Mouse (Mus musculus) embryonic facial prominence, embryonic 12.5 days (tissue): ENCODE data around the gene Scly. TPM values are rescaled to one million over a fixed set of nuclear protein-coding genes. Genes with fewer than 3 reads are reported as not detected.

Source experiments
- ATAC-seq: fragments of 200-750 bp; cut with Nextera tagmentation; 2 replicates; pipeline ENCODE4 v1.8.0; 2017; ENCODE audit not compliant: insufficient number of reproducible peaks, insufficient read depth, low FRiP score, low TSS enrichment
- H3K27ac ChIP-seq: fragments of 300-500 bp; sonication (generic); 2 replicates; pipeline ENCODE4 v1.5.1; 2016; ENCODE audit warnings: mild to moderate bottlenecking
- H3K27me3 ChIP-seq: fragments of 300-500 bp; sonication (generic); 2 replicates; pipeline ENCODE4 v1.6.1; 2016; ENCODE audit warnings: mild to moderate bottlenecking, moderate library complexity
- H3K36me3 ChIP-seq: fragments of 300-500 bp; sonication (generic); 2 replicates; pipeline ENCODE4 v1.6.1; 2016; ENCODE audit warnings: mild to moderate bottlenecking
- H3K4me1 ChIP-seq: fragments of 300-500 bp; sonication (generic); 2 replicates; pipeline ENCODE4 v1.6.1; 2016
- H3K4me2 ChIP-seq: fragments of 300-500 bp; sonication (generic); replicated peaks from 2 replicates; pipeline ENCODE4 v1.6.1; 2016; ENCODE audit warnings: mild to moderate bottlenecking, moderate library complexity
- H3K4me3 ChIP-seq: fragments of 300-500 bp; sonication (generic); 2 replicates; pipeline ENCODE4 v1.5.1; 2016; ENCODE audit warnings: mild to moderate bottlenecking
- H3K9ac ChIP-seq: fragments of 300-500 bp; sonication (generic); 2 replicates; pipeline ENCODE4 v1.6.1; 2016; ENCODE audit warnings: mild to moderate bottlenecking, moderate library complexity
- H3K9me3 ChIP-seq: fragments of 300-500 bp; sonication (generic); 2 replicates; pipeline ENCODE4 v1.6.1; 2016; ENCODE audit warnings: mild to moderate bottlenecking, moderate library complexity
- WGBS: fragments of 180-500 bp; shearing (Covaris S2); methylation state at CpG from one replicate; pipeline ENCODE4 v1.1.7; 2016; 5-methylcytosine and 5-hydroxymethylcytosine counted together
- polyA plus RNA-seq: library from polyadenylated mRNA; unstranded; fragments of >200 nt; fragmentation: Nextera tagmentation; extraction: Ambion mirVana; gene quantifications from 2 replicates; pipeline ENCODE4 v1.2.1, GENCODE M21; 2016

Gene Scly
- 12.3 and 14.2 TPM in 2 replicates for polyA plus RNA-seq

- under 1% methylated on average over 65 of the region's 65 CpGs for WGBS
- peak within 1 kb of the TSS; percentile 61 for H3K9ac ChIP-seq
- no peaks in the 10 kb centered on the region for H3K9me3 ChIP-seq
- H3K4me3 ChIP-seq: peak within 1 kb of the TSS; percentile 92
- peak; percentile 99 for ATAC-seq
- peak within 1 kb of the TSS; percentile 63 for H3K4me2 ChIP-seq
- no peak within 1 kb of the TSS for H3K27ac ChIP-seq
- no peaks in the 10 kb centered on the region for H3K27me3 ChIP-seq
- 0 out of 2 replicates have a peak, but pooled peaks cover 3% of the 10 kb centered on the region for H3K4me1 ChIP-seq
- H3K36me3 ChIP-seq: peaks cover 1% of the 10 kb centered on the region; the same call in 1 of the 2 replicates
These were observed at the start of gene Scly for GRCm38 (mm10) chr1:91297799-91298744. Gene Scly, plus strand, starts transcription at chr1:91298338.

DNA sequence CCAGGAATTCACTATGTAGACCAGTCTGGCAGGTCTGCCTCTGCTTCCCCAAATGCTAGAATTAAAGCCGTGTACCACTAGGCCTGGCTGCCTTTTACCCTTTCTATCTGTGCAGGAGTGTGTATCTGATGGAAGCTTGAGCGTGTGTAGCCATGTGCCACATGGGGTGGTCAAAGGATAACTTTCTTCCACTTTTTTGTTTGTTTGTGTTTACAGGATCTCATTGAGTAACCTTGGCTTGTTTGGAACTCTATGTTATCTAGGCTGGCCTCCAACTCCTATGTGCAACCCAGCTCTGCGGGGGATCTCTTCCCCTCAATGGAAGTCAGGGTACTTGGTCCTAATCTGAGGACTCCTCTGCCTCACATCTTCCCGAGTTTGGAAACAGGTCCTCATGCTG, 49.2 kb upstream of the Scly start:
- Histone ChIP-seq H3K4me3 (peak overlapping the region; percentile 99), H3K27ac (peak overlapping the region; percentile 81; the same call in 1 of the 2 replicates)
- WGBS: 44% methylated on average over 4 of the region's 4 CpGs

DNA sequence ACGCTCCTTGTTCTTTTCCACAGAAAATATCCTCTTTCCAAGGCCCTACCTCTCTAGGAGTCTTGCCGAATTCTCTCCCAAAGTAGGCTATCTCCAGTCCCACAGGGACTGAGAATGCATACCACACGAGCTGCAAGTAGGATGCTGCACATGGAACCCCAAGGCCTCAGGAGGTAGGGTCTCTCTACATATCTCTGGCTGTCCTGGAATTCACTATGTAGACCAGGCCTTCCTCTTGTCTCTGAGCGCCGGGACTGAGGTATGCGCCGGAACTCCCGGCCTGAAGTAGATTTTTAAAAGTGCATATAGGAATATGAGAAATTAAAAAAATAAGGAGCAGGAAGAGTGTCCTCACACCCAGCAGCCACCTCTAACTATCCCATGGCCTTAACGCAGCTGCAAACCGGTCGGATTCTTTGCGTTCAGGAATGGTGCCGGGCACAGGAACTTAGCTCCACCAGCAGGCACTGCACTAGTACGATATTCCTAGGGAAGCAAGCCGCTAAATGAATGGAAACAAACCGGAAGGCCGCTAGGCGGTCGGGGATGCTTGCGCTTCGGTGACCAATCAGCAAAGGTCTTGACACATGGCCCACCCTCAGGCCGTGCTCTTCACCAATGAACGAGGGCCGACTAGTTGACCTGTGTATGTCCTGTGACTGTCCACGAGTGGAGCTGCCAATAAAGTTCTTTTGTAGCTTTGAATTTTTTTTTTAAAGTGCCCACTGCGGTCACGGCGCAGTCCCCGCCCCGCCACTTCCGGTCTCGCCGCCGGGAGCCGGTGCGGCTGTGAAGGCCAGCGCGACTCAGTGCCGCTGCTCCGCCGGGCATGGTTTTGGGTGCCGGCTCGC, 48.3 kb upstream of the Scly start, which contains the start of gene Ube2f:
Gene Ube2f (plus strand): TSS at position 741 of the 851 bp plus-strand sequence.
- peaks cover 25% of the 10 kb centered on the region for H3K4me1 ChIP-seq
- ATAC-seq: peak; percentile 98
- H3K4me3 ChIP-seq: peak within 1 kb of the TSS; percentile 99
- peak within 1 kb of the TSS; percentile 86 for H3K27ac ChIP-seq
- peaks cover 7% of the 10 kb centered on the region; the same call in 1 of the 2 replicates for H3K36me3 ChIP-seq
- H3K4me2 ChIP-seq: peak within 1 kb of the TSS; percentile 74
- no peaks in the 10 kb centered on the region for H3K9me3 ChIP-seq
- under 1% methylated on average over 43 of the region's 43 CpGs for WGBS
- H3K27me3 ChIP-seq: no peaks in the 10 kb centered on the region
- H3K9ac ChIP-seq: peak within 1 kb of the TSS; percentile 99

More for the DNA sequence above, 49.2 kb upstream of the Scly start:
- Histone ChIP-seq H3K9me3 (no peaks in the 10 kb centered on the region), H3K27me3 (no peaks in the 10 kb centered on the region), H3K9ac (no peak overlapping the region; the same call in 1 of the 2 replicates), H3K4me2 (peak overlapping the region; percentile 74), H3K36me3 (no peaks in the 10 kb centered on the region), H3K4me1 (peaks cover 25% of the 10 kb centered on the region)
- ATAC-seq: no peak

DNA sequence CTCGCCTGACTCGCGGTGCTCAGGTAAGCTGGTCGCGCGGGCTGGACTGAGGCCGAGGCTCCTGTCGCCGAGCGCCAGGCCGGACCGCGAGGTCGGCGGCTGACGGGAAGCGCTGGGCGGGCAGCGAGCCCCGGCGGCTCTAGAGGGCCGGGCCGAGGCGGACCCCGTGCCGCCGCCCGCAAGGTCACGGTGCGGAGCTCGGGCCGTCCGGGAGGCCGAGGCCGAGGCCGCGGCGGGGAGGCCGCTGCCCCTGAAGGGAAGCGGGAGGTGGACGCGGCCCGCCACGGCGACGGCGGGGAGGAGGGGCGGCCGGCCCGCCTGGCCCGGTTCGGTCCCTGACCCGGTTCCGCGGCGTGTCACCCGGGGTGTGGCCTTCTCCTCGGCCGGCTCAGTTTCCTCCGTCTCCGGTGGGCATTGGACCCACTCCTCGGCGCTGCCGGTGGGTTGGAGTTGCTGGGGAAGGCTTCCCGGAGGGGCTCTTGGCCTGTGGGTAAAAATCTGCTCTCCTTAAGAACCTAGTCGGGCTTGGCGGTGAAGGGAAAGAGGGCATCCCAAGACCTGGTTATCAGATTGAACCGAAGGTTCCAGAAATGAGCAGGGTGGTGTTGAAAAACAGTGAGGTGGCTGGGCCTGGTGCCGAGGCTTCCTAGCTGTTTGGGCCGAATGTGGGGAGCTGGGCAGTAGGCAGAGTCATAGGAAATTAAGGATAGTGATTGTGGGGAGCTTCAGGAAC, 47.6 kb upstream of the Scly start:
- Histone ChIP-seq H3K4me3 (peak overlapping the region; percentile 99), H3K4me1 (peaks cover 25% of the 10 kb centered on the region), H3K9me3 (no peaks in the 10 kb centered on the region), H3K27ac (peak overlapping the region; percentile 86), H3K27me3 (no peaks in the 10 kb centered on the region), H3K36me3 (peaks cover 7% of the 10 kb centered on the region; the same call in 1 of the 2 replicates), H3K4me2 (peak overlapping the region; percentile 74), H3K9ac (peak overlapping the region; percentile 99)
- under 1% methylated on average over 49 of the region's 70 CpGs for WGBS
- no peak; the same call in 1 of the 2 replicates for ATAC-seq

DNA sequence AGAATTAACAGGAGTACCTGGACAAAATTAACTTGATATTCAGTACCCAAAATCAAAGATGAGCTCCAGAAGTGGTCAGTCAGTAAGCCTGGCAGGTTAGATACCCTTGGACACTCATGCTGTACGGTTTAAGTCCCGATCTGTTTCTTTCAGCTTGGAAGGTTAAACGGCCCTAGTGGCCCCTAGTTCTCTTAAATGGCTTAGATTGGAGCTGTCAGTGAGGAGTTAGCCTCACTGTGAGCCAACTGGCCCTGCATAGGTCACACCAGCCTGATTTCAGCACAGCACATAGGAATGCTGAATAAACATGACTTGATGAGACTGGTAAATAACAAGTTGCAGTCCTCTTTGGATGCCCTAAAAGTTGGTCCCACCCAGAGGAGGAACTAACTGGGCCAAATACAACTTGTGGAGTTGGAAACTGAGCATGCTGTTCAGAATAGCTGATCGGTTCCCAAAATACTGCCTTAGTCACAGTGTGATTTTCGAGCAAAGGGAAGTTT, 46.9 kb upstream of the Scly start:
- Histone ChIP-seq H3K9me3 (no peaks in the 10 kb centered on the region), H3K4me2 (peak overlapping the region; percentile 74), H3K36me3 (peaks cover 7% of the 10 kb centered on the region; the same call in 1 of the 2 replicates), H3K4me1 (peaks cover 25% of the 10 kb centered on the region), H3K27me3 (no peaks in the 10 kb centered on the region), H3K9ac (peak overlapping the region; percentile 99), H3K4me3 (peak overlapping the region; percentile 99), H3K27ac (no peak overlapping the region)
- ATAC-seq: no peak
- WGBS: 46% methylated on average over 5 of the region's 5 CpGs

DNA sequence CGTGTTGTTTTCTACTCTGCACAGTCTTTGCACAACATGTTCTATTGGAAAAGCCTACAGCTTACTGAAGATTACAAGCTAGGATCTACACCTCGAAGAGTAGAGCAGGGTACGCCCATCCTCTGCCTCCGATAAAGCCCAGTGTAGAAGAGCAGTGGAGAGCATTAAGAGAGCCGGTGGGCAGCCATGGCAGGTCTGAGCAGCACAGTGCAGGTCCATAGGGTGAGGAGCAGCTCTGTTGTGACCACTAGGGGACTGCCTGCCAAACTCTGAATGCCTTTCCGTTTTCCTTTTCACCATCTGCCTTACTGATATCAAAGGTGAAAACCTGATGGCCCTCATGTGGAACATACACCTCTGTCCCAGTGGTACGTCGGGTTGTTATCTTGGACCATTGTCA, 46.2 kb upstream of the Scly start:
- Histone ChIP-seq H3K27ac (no peak overlapping the region), H3K4me2 (peak overlapping the region; percentile 74), H3K4me1 (peaks cover 25% of the 10 kb centered on the region), H3K4me3 (no peak overlapping the region; the same call in 1 of the 2 replicates), H3K36me3 (peaks cover 7% of the 10 kb centered on the region; the same call in 1 of the 2 replicates), H3K9me3 (no peaks in the 10 kb centered on the region), H3K27me3 (no peaks in the 10 kb centered on the region), H3K9ac (0 out of 2 replicates have a peak overlapping the region, but pooled peaks have one; percentile 19)
- ATAC-seq: no peak
- 62% methylated on average over 8 of the region's 8 CpGs for WGBS

DNA sequence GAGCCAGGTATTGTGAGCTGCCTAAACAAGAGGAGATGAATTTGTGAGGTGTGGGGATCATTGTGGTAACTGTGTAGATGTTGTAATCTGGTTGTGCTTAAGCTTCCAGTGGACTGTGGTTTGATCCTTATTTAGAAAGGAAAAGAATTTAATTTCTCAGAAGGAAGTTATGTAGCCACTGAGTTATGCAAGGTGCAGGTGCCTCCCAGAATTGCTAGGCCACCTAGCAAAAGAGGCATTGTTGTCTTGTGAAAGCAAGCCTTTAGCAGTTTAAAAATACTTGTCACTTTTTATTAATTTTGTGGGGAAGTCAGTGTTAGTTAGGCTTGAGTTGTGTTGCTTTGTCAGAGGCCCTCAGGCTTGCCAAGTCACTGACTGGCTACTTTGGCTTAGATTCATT, 40.2 kb upstream of the Scly start:
- Histone ChIP-seq H3K9me3 (no peaks in the 10 kb centered on the region), H3K36me3 (peaks cover 7% of the 10 kb centered on the region; the same call in 1 of the 2 replicates), H3K4me2 (no peak overlapping the region), H3K4me3 (no peak overlapping the region), H3K27ac (no peak overlapping the region), H3K9ac (no peak overlapping the region), H3K27me3 (no peaks in the 10 kb centered on the region), H3K4me1 (no peaks in the 10 kb centered on the region)
- no peak for ATAC-seq

DNA sequence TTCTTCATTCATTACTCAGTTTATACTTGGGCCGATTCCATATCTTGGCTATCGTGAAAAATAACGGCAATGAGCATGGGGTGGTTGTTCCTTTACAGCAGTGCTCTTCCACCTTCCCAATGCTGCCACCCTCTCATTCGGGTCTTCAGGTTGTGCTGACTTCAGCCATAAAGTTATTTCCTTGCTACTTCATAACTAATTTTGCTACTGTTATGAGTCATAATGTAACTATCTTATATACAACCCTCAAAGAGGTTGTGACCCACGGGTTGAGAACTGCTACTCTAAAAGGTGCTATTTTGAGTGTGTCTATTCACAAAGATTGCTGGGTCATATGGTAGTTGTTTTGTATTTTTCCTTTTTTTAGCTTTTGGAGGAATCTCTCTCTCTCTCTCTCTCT, 38.3 kb upstream of the Scly start:
- Histone ChIP-seq H3K4me3 (no peak overlapping the region), H3K27ac (no peak overlapping the region), H3K4me1 (no peaks in the 10 kb centered on the region), H3K4me2 (no peak overlapping the region), H3K9ac (no peak overlapping the region), H3K27me3 (no peaks in the 10 kb centered on the region), H3K36me3 (no peaks in the 10 kb centered on the region; the same call in 1 of the 2 replicates), H3K9me3 (no peaks in the 10 kb centered on the region)
- WGBS: 90% methylated on average over 5 of the region's 5 CpGs
- no peak for ATAC-seq

DNA sequence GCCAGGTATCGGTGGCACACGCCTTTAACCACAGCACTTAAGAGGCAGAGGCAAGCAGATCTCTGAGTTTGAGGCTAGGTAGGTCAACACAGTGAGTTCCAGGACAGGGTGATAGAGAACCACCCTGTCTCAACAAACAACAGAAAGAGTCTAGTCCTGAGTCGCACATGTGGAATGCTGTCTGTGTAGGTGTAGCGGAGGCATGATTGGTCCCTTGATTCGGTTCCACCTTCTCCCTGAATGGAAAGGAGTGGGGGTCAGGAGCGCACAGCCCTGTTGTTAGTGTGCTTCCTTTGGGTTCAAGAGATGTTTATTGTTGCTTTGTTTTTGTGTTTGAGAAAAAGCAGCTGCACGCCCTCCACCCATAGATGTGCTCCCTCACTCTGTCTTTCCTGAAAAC, 35.6 kb upstream of the Scly start:
- Histone ChIP-seq H3K27me3 (no peaks in the 10 kb centered on the region), H3K36me3 (peaks cover 22% of the 10 kb centered on the region), H3K9me3 (no peaks in the 10 kb centered on the region), H3K4me2 (no peak overlapping the region), H3K27ac (no peak overlapping the region), H3K9ac (no peak overlapping the region), H3K4me3 (no peak overlapping the region), H3K4me1 (no peaks in the 10 kb centered on the region)
- ATAC-seq: no peak
- 92% methylated on average over 7 of the region's 7 CpGs for WGBS

- Histone ChIP-seq H3K4me1 (no peaks in the 10 kb centered on the region), H3K9ac (no peak overlapping the region), H3K27ac (no peak overlapping the region), H3K4me3 (no peak overlapping the region), H3K4me2 (no peak overlapping the region), H3K27me3 (no peaks in the 10 kb centered on the region), H3K36me3 (peaks cover 20% of the 10 kb centered on the region), H3K9me3 (no peaks in the 10 kb centered on the region)
- ATAC-seq: no peak
- WGBS: 85% methylated on average over 2 of the region's 2 CpGs
These were observed 25.9 kb upstream of the Scly start for GRCm38 (mm10) chr1:91272260-91272659.
